Mouse (Mus musculus) liver, adult 2 months (tissue): Measurements from ENCODE around the gene Creb3l1.

Experiments
- CTCF ChIP-seq: fragments of 200-500 bp; IDR thresholded peaks from 2 replicates; pipeline ENCODE4 v1.5.1; 2011; ENCODE audit warnings: low read depth, low read length, control low read depth
- POLR2A ChIP-seq: fragments of 200-500 bp; IDR thresholded peaks from 2 replicates; pipeline ENCODE4 v1.6.1; 2011; ENCODE audit warnings: low read length, control low read depth; ENCODE audit not compliant: insufficient read depth; ENCODE audit errors: extremely low read depth

GRCm38 (mm10) chr2:92023362-92024273, 684 bp downstream of the Creb3l1 start:
- no peak for TF ChIP-seq POLR2A
- TF ChIP-seq CTCF, result peak; percentile 46
